Mouse (Mus musculus) heart, embryonic 16.5 days (tissue): ENCODE measurements at regions not wholly inside any gene's neighbourhood (a gene's known extent, or its start where the extent isn't known, plus 50 kb on each side); places are given as distances from the start of the nearest gene placed in this dataset.

Source experiments
- ATAC-seq: fragments of 200-750 bp; cut with Nextera tagmentation; replicated peaks from 2 replicates; pipeline ENCODE4 v1.8.0; 2017; ENCODE audit warnings: moderate number of reproducible peaks; ENCODE audit not compliant: insufficient read depth, low FRiP score; ENCODE audit errors: extremely low read depth
- H3K27ac ChIP-seq: fragments of 300-500 bp; sonication (generic); 2 replicates; pipeline ENCODE4 v1.5.1; 2014; ENCODE audit warnings: mild to moderate bottlenecking, low read length, control low read depth, moderate library complexity
- H3K27me3 ChIP-seq: fragments of 300-500 bp; sonication (generic); 2 replicates; pipeline ENCODE4 v1.6.1; 2014; ENCODE audit warnings: low read length, mixed read lengths; ENCODE audit not compliant: control insufficient read depth, insufficient read depth
- H3K36me3 ChIP-seq: fragments of 300-500 bp; sonication (generic); 2 replicates; pipeline ENCODE4 v1.6.1; 2014; ENCODE audit not compliant: control insufficient read depth, insufficient read depth
- H3K4me1 ChIP-seq: fragments of 300-500 bp; sonication (generic); 2 replicates; pipeline ENCODE4 v1.6.1; 2014; ENCODE audit warnings: low read length, mixed read lengths; ENCODE audit not compliant: control insufficient read depth, insufficient read depth
- H3K4me2 ChIP-seq: fragments of 300-500 bp; sonication (generic); 2 replicates; pipeline ENCODE4 v1.6.1; 2014; ENCODE audit warnings: low read depth, mild to moderate bottlenecking, control low read depth, low read length
- H3K4me3 ChIP-seq: fragments of 300-500 bp; sonication (generic); 2 replicates; pipeline ENCODE4 v1.5.1; 2014; ENCODE audit warnings: mild to moderate bottlenecking, control low read depth, low read length
- H3K9ac ChIP-seq: fragments of 300-500 bp; sonication (generic); 2 replicates; pipeline ENCODE4 v1.6.1; 2014; ENCODE audit warnings: low read length, control low read depth
- H3K9me3 ChIP-seq: fragments of 300-500 bp; sonication (generic); replicated peaks from 2 replicates; pipeline ENCODE4 v1.6.1; 2016; ENCODE audit warnings: low read length; ENCODE audit not compliant: control insufficient read depth
- WGBS: fragments of 180-500 bp; shearing (Covaris S2); extraction: QIAGEN DNeasy Blood & Tissue Kit; methylation state at CpG from one replicate; pipeline ENCODE4 v1.1.7; 2014; 5-methylcytosine and 5-hydroxymethylcytosine counted together

GRCm38 (mm10) chr2:9681691-9682152, 199.3 kb upstream of the 4930412O13Rik start:
- no peak overlapping the region for H3K4me2 ChIP-seq
- no peak overlapping the region for H3K9ac ChIP-seq
- H3K4me1 ChIP-seq: no peaks in the 10 kb centered on the region
- 34% methylated on average over 7 of the region's 7 CpGs for WGBS
- no peaks in the 10 kb centered on the region for H3K36me3 ChIP-seq
- no peaks in the 10 kb centered on the region for H3K9me3 ChIP-seq
- ATAC-seq: peak; percentile 52
- no peak overlapping the region for H3K4me3 ChIP-seq
- no peaks in the 10 kb centered on the region for H3K27me3 ChIP-seq
- peak overlapping the region; percentile 5; the same call in 1 of the 2 replicates for H3K27ac ChIP-seq

- WGBS: 77% methylated on average over 2 of the region's 2 CpGs
- Histone ChIP-seq H3K4me3 (no peak overlapping the region), H3K27me3 (no peaks in the 10 kb centered on the region), H3K27ac (no peak overlapping the region), H3K9me3 (no peaks in the 10 kb centered on the region), H3K4me1 (no peaks in the 10 kb centered on the region), H3K36me3 (no peaks in the 10 kb centered on the region), H3K4me2 (no peak overlapping the region), H3K9ac (no peak overlapping the region)
- ATAC-seq: no peak
Observed at GRCm38 (mm10) chr2:9683673-9684210, 197.3 kb upstream of the 4930412O13Rik start.

DNA sequence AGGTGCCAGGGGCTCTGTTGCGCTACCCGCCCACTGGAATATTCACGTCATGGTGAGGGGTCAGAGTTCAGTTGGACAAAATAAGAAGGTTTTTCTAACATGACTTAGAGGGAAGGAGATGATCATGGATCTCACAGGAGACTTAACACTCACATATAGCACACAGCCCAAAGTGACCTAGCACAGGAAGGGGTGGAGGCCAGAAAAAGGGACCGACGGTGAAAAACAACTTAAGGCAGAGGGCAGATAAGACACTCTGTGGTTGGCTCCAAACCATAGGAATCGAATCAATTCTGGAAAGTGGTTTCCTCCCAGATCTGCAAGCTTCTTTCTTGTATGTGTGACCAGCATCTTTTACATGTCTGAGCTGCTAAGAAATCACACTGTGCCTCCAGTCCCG, 192.9 kb upstream of the 4930412O13Rik start:
- Histone ChIP-seq H3K27me3 (no peaks in the 10 kb centered on the region), H3K9me3 (no peaks in the 10 kb centered on the region), H3K4me3 (no peak overlapping the region), H3K36me3 (no peaks in the 10 kb centered on the region), H3K4me1 (no peaks in the 10 kb centered on the region), H3K9ac (no peak overlapping the region), H3K27ac (no peak overlapping the region), H3K4me2 (no peak overlapping the region)
- 69% methylated on average over 7 of the region's 7 CpGs for WGBS
- no peak for ATAC-seq

DNA sequence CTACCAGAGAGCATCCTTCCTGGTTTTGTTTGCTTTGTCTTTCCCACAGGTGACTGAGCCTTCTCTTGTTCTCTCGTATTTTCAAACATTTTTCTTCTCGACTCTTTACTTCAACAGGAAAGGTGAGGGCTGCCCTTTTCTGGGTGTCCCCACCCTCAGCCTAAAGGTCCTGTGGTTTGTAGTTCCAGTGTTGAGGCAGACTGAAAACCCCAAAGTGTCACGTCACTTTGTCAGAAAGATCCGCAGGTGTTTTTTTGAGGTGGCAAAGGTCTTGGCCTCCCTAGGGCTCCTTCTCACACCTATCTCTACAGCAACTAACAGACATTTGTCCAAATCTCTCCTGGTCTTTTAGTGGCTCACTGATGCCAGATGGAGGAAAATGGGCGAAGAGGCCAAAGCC, 191.5 kb upstream of the 4930412O13Rik start:
- Histone ChIP-seq H3K4me3 (no peak overlapping the region), H3K9ac (no peak overlapping the region), H3K27me3 (no peaks in the 10 kb centered on the region), H3K27ac (no peak overlapping the region), H3K4me2 (no peak overlapping the region), H3K9me3 (no peaks in the 10 kb centered on the region), H3K36me3 (no peaks in the 10 kb centered on the region), H3K4me1 (no peaks in the 10 kb centered on the region)
- ATAC-seq: no peak
- WGBS: 67% methylated on average over 5 of the region's 5 CpGs

GRCm38 (mm10) chr2:9691506-9691905, 189.5 kb upstream of the 4930412O13Rik start:
- H3K4me1 ChIP-seq: no peaks in the 10 kb centered on the region
- no peak for ATAC-seq
- no peaks in the 10 kb centered on the region for H3K9me3 ChIP-seq
- no peaks in the 10 kb centered on the region for H3K36me3 ChIP-seq
- WGBS: 68% methylated on average over 5 of the region's 5 CpGs
- H3K4me3 ChIP-seq: no peak overlapping the region
- no peak overlapping the region for H3K9ac ChIP-seq
- H3K27ac ChIP-seq: no peak overlapping the region
- no peaks in the 10 kb centered on the region for H3K27me3 ChIP-seq
- no peak overlapping the region for H3K4me2 ChIP-seq

DNA sequence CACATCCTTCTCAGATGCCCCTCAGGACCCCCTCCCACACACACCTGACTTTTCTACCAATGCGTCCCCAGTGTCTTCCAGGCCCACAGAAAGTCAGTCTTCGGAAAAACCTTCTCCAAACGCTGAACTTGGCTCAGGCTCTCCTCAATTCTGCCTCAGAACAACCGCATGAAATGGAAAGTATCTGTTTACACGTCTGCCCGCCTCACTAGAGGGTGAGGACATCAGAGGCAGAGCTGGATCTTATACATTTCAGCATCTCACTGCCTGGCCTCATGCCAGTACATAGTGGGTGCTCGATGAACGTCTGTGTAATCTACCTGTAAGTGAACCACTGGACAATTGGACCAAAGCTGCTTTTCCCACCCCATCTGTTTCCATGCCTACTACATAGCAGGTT, 189.1 kb upstream of the 4930412O13Rik start:
- Histone ChIP-seq H3K4me3 (no peak overlapping the region), H3K27me3 (no peaks in the 10 kb centered on the region), H3K36me3 (no peaks in the 10 kb centered on the region), H3K4me1 (no peaks in the 10 kb centered on the region), H3K9me3 (no peaks in the 10 kb centered on the region), H3K27ac (no peak overlapping the region), H3K9ac (no peak overlapping the region), H3K4me2 (no peak overlapping the region)
- 57% methylated on average over 8 of the region's 8 CpGs for WGBS
- ATAC-seq: no peak

DNA sequence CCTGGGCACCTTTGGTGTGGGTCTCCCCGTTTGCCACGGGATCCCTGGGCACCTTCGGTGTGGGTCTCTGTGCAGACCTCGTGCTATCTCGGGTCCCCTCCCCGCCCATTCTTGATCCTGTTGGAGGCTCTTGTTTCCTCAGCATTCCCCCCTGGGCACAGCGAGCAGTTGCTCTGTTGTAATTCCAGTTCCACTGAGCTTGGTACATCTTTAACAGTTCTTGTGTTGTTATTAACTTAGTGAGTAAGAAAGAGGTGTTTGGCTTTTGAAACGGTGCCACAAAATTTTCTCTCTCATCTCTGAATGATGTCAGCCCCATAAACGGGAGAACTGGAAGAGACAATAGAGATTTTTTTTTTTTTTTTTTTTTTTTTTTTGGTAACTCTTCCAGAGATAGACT, 187.7 kb upstream of the 4930412O13Rik start:
- no peak overlapping the region for H3K27ac ChIP-seq
- no peaks in the 10 kb centered on the region for H3K9me3 ChIP-seq
- H3K4me3 ChIP-seq: no peak overlapping the region
- H3K36me3 ChIP-seq: no peaks in the 10 kb centered on the region
- H3K4me1 ChIP-seq: no peaks in the 10 kb centered on the region
- no peak for ATAC-seq
- H3K9ac ChIP-seq: no peak overlapping the region
- 63% methylated on average over 9 of the region's 9 CpGs for WGBS
- H3K4me2 ChIP-seq: no peak overlapping the region
- no peaks in the 10 kb centered on the region for H3K27me3 ChIP-seq

DNA sequence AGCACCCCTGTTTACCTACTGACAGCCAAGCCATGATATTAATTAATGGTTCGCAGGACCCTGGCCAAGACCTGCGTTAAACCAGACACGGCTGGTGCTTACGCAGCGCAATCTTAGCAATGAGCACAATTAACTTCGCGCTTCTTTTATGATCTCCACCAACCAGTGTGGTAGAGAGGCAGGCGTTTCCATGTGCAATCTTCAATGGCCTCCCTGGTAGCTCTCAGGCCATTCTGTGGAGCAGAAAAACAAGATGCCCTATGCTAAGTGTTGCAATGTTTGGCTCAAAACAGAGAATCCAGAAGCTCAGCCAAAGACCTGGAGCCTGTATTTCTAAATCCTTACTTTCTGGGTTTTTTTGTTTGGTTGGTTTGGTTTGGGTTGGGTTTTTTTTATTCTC, 186.9 kb upstream of the 4930412O13Rik start:
- 91% methylated on average over 8 of the region's 8 CpGs for WGBS
- no peak for ATAC-seq

DNA sequence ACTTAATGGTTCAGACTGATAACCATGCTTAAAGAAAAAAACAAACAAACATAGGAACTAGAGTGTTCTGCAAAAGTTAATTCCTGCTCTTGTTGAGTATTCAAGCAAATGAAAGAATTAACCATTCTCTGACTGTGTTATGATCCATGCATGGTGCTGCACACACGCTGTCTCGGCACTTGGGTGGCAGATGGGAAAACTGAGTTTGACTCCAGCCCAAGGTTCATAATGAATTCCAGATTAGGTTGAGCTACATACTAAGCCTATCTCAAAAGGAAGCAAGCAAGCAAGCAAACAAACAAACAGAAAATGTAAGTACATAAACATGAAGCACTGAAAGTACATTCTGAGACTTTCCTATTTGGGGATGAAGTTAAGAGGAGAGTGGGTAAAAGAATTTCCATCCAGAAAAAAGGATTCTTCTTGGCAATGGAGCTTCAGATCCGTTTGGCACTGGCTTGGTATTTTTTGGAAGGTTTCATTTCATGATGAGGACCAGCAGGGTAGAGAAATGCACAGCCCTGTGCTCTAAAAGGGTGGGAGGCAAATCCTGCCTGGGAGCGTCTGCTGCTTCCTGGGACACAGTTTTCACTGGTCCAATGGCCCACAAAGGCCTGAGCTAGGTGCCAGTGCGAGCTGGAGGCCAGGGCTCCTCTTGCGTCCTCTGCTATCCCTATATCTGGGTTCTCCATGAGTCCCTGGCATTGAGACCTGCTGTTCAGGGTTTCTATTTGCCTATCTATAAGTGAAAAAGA, 183.3 kb upstream of the 4930412O13Rik start:
- Histone ChIP-seq H3K36me3 (no peaks in the 10 kb centered on the region), H3K9ac (no peak overlapping the region), H3K27me3 (no peaks in the 10 kb centered on the region), H3K4me3 (no peak overlapping the region), H3K4me1 (no peaks in the 10 kb centered on the region), H3K27ac (no peak overlapping the region), H3K9me3 (no peaks in the 10 kb centered on the region), H3K4me2 (no peak overlapping the region)
- ATAC-seq: no peak
- WGBS: 72% methylated on average over 6 of the region's 6 CpGs

More for the DNA sequence above, 186.9 kb upstream of the 4930412O13Rik start:
- no peak overlapping the region for H3K9ac ChIP-seq
- no peaks in the 10 kb centered on the region for H3K4me1 ChIP-seq
- no peaks in the 10 kb centered on the region for H3K9me3 ChIP-seq
- H3K27ac ChIP-seq: no peak overlapping the region
- H3K27me3 ChIP-seq: no peaks in the 10 kb centered on the region
- H3K4me3 ChIP-seq: no peak overlapping the region
- no peaks in the 10 kb centered on the region for H3K36me3 ChIP-seq
- H3K4me2 ChIP-seq: no peak overlapping the region
